Mouse (Mus musculus) megakaryocyte, embryonic 14.5 days (primary cell): ENCODE measurements around the gene Ptprn2. TPM values are rescaled to one million over a fixed set of nuclear protein-coding genes. Genes with fewer than 3 reads are reported as not detected.

Experiments
- H3K27me3 ChIP-seq: replicated peaks from 2 replicates; pipeline ENCODE3; 2012; ENCODE audit warnings: inconsistent platforms
- H3K36me3 ChIP-seq: replicated peaks from 2 replicates; pipeline ENCODE3; 2012; ENCODE audit warnings: low read length, inconsistent platforms, mixed read lengths
- H3K4me1 ChIP-seq: 2 replicates; pipeline ENCODE4 v1.6.1; 2012; ENCODE audit warnings: inconsistent platforms
- H3K4me3 ChIP-seq: replicated peaks from 2 replicates; pipeline ENCODE3; 2012; ENCODE audit warnings: moderate library complexity, mild to moderate bottlenecking, inconsistent platforms
- H3K9me3 ChIP-seq: 2 replicates; pipeline ENCODE4 v1.6.1; 2012; ENCODE audit warnings: inconsistent platforms
- FLI1 ChIP-seq: IDR thresholded peaks from 2 replicates; pipeline ENCODE4 v1.6.1; 2012; ENCODE audit warnings: low read length, inconsistent platforms, mixed read lengths
- GATA1 ChIP-seq: IDR thresholded peaks from 3 replicates; pipeline ENCODE4 v1.6.1; 2012; ENCODE audit warnings: mixed read lengths, low read length, inconsistent platforms, borderline replicate concordance
- polyA plus RNA-seq: library from polyadenylated mRNA; stranded (reverse); fragments of >175 nt; gene quantifications from 2 replicates; pipeline ENCODE4 v1.2.3, GENCODE M21; 2012; ENCODE audit warnings: low replicate concordance; ENCODE audit not compliant: insufficient read depth

The Ptprn2 gene
- not detected in 2 replicates for polyA plus RNA-seq

- Histone ChIP-seq H3K9me3 (peaks cover 3% of the 10 kb centered on the region; the same call in 1 of the 2 replicates), H3K4me1 (peaks cover 20% of the 10 kb centered on the region), H3K27me3 (peaks cover 49% of the 10 kb centered on the region), H3K4me3 (peak within 1 kb of the TSS; percentile 88), H3K36me3 (no peaks in the 10 kb centered on the region)
- TF ChIP-seq GATA1, result no peak
- TF ChIP-seq FLI1, result no peak
These were observed at the start of gene Ptprn2 for GRCm38 (mm10) chr12:116485591-116486403. Ptprn2 (plus strand) TSS chr12:116485720.

DNA sequence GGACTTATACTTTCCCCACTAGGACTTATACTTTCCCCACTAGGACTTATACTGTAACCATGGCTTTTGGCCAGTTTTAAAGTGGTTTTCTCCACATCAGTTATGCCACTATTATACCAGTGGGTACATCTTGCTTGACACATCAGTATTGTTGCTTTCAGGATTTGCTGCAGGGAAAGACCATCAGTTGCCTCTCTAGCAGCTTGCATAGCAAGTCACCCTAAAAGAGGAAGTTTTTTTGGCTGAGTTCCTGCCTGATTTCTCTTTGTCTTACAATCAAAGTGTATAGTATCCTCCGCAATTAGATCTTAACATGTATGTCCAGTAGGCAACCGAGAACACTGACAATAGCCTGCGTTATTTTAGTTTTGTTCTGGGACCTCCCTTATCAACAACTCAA, 49.4 kb upstream of the Ptprn2 start:
- Histone ChIP-seq H3K36me3 (peaks cover 84% of the 10 kb centered on the region), H3K9me3 (no peaks in the 10 kb centered on the region), H3K27me3 (no peaks in the 10 kb centered on the region), H3K4me1 (peaks cover 9% of the 10 kb centered on the region), H3K4me3 (no peak overlapping the region)
- no peak for TF ChIP-seq FLI1
- TF ChIP-seq GATA1, result no peak

GRCm38 (mm10) chr12:116438591-116438990, 46.9 kb upstream of the Ptprn2 start:
- H3K27me3 ChIP-seq, result no peaks in the 10 kb centered on the region
- H3K4me3 ChIP-seq, result no peak overlapping the region
- no peaks in the 10 kb centered on the region for H3K9me3 ChIP-seq
- TF ChIP-seq GATA1 (no peak), FLI1 (no peak)
- peaks cover 8% of the 10 kb centered on the region for H3K4me1 ChIP-seq
- peaks cover 87% of the 10 kb centered on the region for H3K36me3 ChIP-seq

GRCm38 (mm10) chr12:116442184-116442583, 43.3 kb upstream of the Ptprn2 start:
- no peak for TF ChIP-seq FLI1
- no peak for TF ChIP-seq GATA1
- H3K27me3 ChIP-seq, result no peaks in the 10 kb centered on the region
- no peaks in the 10 kb centered on the region for H3K9me3 ChIP-seq
- H3K4me1 ChIP-seq, result no peaks in the 10 kb centered on the region
- no peak overlapping the region for H3K4me3 ChIP-seq
- H3K36me3 ChIP-seq, result peaks cover 94% of the 10 kb centered on the region

GRCm38 (mm10) chr12:116449536-116449935, 36.0 kb upstream of the Ptprn2 start:
- no peaks in the 10 kb centered on the region for H3K27me3 ChIP-seq
- no peaks in the 10 kb centered on the region for H3K9me3 ChIP-seq
- no peaks in the 10 kb centered on the region for H3K4me1 ChIP-seq
- TF ChIP-seq FLI1, result no peak
- no peak for TF ChIP-seq GATA1
- peaks cover 85% of the 10 kb centered on the region for H3K36me3 ChIP-seq
- H3K4me3 ChIP-seq, result no peak overlapping the region

DNA sequence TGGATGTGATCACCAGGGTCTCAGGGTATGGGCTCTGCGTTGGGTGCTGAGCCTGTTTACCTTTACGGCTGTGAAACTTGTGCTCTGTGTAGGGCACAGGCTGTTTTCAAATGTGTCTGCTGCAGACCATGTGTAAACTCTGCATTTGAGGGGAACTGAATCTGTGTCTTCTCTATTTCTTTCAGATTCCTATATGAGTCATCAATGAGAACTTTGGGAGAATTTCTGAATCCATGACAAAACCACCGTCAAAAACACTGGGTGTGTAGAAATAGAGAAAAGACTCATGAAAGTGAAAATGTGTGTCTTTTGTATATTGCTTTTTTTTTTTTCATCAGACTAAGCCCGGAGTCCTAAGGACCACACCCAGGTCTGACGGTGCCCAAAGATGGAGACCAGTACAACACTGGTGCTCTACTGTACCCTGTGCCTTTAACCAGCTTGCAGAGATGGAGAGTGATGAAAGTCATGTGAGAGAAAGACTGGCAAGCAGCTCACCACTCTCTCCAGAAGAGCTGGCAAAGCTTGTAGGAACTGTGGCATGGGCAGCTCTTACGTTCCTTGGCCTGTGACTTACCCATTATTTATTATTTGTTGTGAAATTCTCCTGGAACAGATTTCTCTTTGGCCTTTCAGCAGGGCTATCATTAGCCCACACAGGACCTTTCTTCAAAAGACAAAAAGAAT, 25.0 kb upstream of the Ptprn2 start:
- no peak for TF ChIP-seq GATA1
- TF ChIP-seq FLI1, result no peak
- Histone ChIP-seq H3K36me3 (peaks cover 58% of the 10 kb centered on the region), H3K9me3 (no peaks in the 10 kb centered on the region), H3K4me1 (no peaks in the 10 kb centered on the region), H3K4me3 (no peak overlapping the region), H3K27me3 (no peaks in the 10 kb centered on the region)

DNA sequence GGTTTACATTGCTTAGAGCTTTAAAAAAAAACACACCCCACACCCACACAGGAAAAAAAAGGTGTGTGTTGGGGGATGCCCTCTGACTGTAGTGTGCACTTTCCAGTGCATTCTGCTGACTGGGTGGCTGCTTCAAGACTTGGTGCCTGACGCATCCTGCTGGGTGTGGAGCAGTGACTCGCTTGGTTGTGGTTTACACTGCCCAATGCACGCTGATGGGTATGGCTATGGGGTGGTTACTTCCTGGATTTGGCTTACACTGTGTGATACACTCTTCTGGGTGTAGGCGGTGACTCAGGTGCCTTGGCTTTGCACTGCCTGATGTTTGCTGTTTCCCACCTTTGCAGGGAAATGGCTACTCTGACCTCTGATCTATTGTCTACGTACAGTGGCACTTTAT, 18.5 kb upstream of the Ptprn2 start:
- Histone ChIP-seq H3K27me3 (no peaks in the 10 kb centered on the region), H3K9me3 (no peaks in the 10 kb centered on the region), H3K36me3 (peaks cover 28% of the 10 kb centered on the region), H3K4me1 (peaks cover 13% of the 10 kb centered on the region), H3K4me3 (peak overlapping the region; percentile 0)
- TF ChIP-seq GATA1, result no peak
- TF ChIP-seq FLI1, result no peak

GRCm38 (mm10) chr12:116468348-116468747, 17.2 kb upstream of the Ptprn2 start:
- Histone ChIP-seq H3K4me3 (no peak overlapping the region), H3K4me1 (peaks cover 13% of the 10 kb centered on the region), H3K27me3 (no peaks in the 10 kb centered on the region), H3K9me3 (no peaks in the 10 kb centered on the region), H3K36me3 (peaks cover 20% of the 10 kb centered on the region)
- TF ChIP-seq GATA1 (no peak), FLI1 (no peak)

- TF ChIP-seq FLI1, result no peak
- no peak for TF ChIP-seq GATA1
- H3K36me3 ChIP-seq, result peaks cover 14% of the 10 kb centered on the region
- no peaks in the 10 kb centered on the region for H3K9me3 ChIP-seq
- H3K4me3 ChIP-seq, result no peak overlapping the region
- peaks cover 13% of the 10 kb centered on the region for H3K4me1 ChIP-seq
- H3K27me3 ChIP-seq, result no peaks in the 10 kb centered on the region
These were observed 16.4 kb upstream of the Ptprn2 start for GRCm38 (mm10) chr12:116469096-116469495.

DNA sequence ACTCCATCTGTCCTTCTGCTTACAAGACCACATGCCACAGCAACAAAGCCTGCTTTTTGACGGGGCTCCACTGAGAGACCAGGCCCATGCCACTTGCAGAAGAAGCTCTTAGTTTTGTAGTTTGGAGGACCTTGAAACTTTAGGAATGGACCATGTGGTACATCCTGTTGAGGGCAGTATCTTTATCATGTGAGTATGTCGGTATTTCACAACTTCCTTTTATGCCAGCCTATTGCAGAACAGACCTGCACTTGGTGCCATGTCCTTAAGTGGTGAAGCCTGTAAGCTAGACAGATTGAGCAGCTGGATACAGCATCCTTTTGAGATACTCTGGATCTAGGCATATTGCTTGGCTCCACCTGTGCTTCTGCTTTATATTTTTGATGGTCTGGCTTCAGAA, 12.3 kb upstream of the Ptprn2 start:
- no peaks in the 10 kb centered on the region for H3K36me3 ChIP-seq
- H3K4me1 ChIP-seq, result no peaks in the 10 kb centered on the region; the same call in 1 of the 2 replicates
- no peak overlapping the region for H3K4me3 ChIP-seq
- H3K27me3 ChIP-seq, result no peaks in the 10 kb centered on the region
- TF ChIP-seq GATA1 (no peak), FLI1 (no peak)
- H3K9me3 ChIP-seq, result no peaks in the 10 kb centered on the region

GRCm38 (mm10) chr12:116473761-116474160, 11.8 kb upstream of the Ptprn2 start:
- TF ChIP-seq FLI1, result no peak
- no peaks in the 10 kb centered on the region for H3K9me3 ChIP-seq
- H3K27me3 ChIP-seq, result no peaks in the 10 kb centered on the region
- H3K4me1 ChIP-seq, result no peaks in the 10 kb centered on the region; the same call in 1 of the 2 replicates
- no peaks in the 10 kb centered on the region for H3K36me3 ChIP-seq
- H3K4me3 ChIP-seq, result no peak overlapping the region
